Mouse (Mus musculus) limb, embryonic 14.5 days (tissue): ENCODE measurements around the gene Cd46. TPM values are rescaled to one million over a fixed set of nuclear protein-coding genes. Genes with fewer than 3 reads are reported as not detected.

ENCODE experiments used
- ATAC-seq: fragments of 200-750 bp; cut with Nextera tagmentation; 2 replicates; pipeline ENCODE4 v1.8.0; 2017; ENCODE audit warnings: low read depth, moderate number of reproducible peaks, moderate TSS enrichment; ENCODE audit not compliant: low FRiP score
- DNase-seq: peaks from one replicate; pipeline ENCODE4 v3.0.0-alpha.2; 2015; ENCODE audit warnings: low spot score
- H3K27ac ChIP-seq: fragments of 300-500 bp; sonication (generic); replicated peaks from 2 replicates; pipeline ENCODE4 v1.5.1; 2014; ENCODE audit warnings: low read depth, mild to moderate bottlenecking, low read length, moderate library complexity, mixed read lengths
- H3K27me3 ChIP-seq: fragments of 300-500 bp; sonication (generic); 2 replicates; pipeline ENCODE4 v1.6.1; 2014; ENCODE audit warnings: low read length, mixed read lengths; ENCODE audit not compliant: control insufficient read depth, insufficient read depth
- H3K36me3 ChIP-seq: fragments of 300-500 bp; sonication (generic); 2 replicates; pipeline ENCODE4 v1.6.1; 2014; ENCODE audit warnings: mild to moderate bottlenecking, low read length, moderate library complexity, mixed read lengths; ENCODE audit not compliant: control insufficient read depth, insufficient read depth
- H3K4me1 ChIP-seq: fragments of 300-500 bp; sonication (generic); 2 replicates; pipeline ENCODE4 v1.6.1; 2014; ENCODE audit warnings: antibody characterized with exemption, low read length, mixed read lengths; ENCODE audit not compliant: control insufficient read depth, insufficient read depth
- H3K4me2 ChIP-seq: fragments of 300-500 bp; sonication (generic); replicated peaks from 2 replicates; pipeline ENCODE4 v1.6.1; 2014; ENCODE audit warnings: low read depth, mild to moderate bottlenecking, low read length, moderate library complexity; ENCODE audit not compliant: severe bottlenecking
- H3K4me3 ChIP-seq: fragments of 300-500 bp; sonication (generic); replicated peaks from 2 replicates; pipeline ENCODE4 v1.5.1; 2014; ENCODE audit warnings: low read length
- H3K9ac ChIP-seq: fragments of 300-500 bp; sonication (generic); 2 replicates; pipeline ENCODE4 v1.6.1; 2014; ENCODE audit warnings: mild to moderate bottlenecking, low read depth, low read length, moderate library complexity; ENCODE audit not compliant: severe bottlenecking
- H3K9me3 ChIP-seq: fragments of 300-500 bp; sonication (generic); 2 replicates; pipeline ENCODE4 v1.6.1; 2016; ENCODE audit warnings: low read length; ENCODE audit not compliant: control insufficient read depth
- POLR2A ChIP-seq: fragments of 200-500 bp; IDR thresholded peaks from 2 replicates; pipeline ENCODE4 v1.8.0; 2012; ENCODE audit warnings: inconsistent platforms, mild to moderate bottlenecking, moderate library complexity, borderline replicate concordance; ENCODE audit not compliant: insufficient read depth, insufficient read length; ENCODE audit errors: extremely low read depth
- WGBS: fragments of 180-500 bp; shearing (Covaris S2); extraction: QIAGEN DNeasy Blood & Tissue Kit; methylation state at CpG from one replicate; pipeline ENCODE4 v1.1.7; 2014; 5-methylcytosine and 5-hydroxymethylcytosine counted together
- polyA plus RNA-seq, 2 experiments: library from polyadenylated mRNA; depleted of rRNA in 1 of 2; stranded (reverse) in 1 of 2; unstranded in 1 of 2; fragments of >200 nt; fragmentation: Nextera tagmentation in 1 of 2; extraction: Ambion mirVana in 1 of 2; gene quantifications; 2 replicates each; pipeline versions ENCODE4 v1.2.1 to v1.2.3; 2012 to 2014

Cd46 gene
- polyA plus RNA-seq, 2 experiments = 1.7 to 3.3 TPM

DNA sequence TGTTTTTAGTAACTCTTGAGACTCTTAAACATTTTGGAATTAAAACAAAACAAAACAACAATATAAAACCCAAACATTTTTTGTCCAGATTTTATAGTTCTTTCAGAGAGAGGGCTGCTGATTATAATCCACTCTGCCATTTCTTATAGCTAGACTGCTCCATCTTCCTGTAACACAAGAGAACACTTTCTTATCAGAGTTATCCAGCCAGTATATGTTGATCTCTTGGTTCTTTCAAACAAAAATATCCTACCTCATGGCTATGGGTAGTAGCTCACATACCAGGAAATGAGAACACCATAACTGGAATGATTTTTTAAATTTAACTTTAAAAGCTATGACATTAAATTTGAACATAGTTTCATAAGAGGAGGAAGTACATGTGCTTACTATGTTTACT is 9.9 kb downstream of the Cd46 start:
- no peak for TF ChIP-seq POLR2A
- Histone ChIP-seq H3K4me3 (no peak overlapping the region), H3K9ac (no peak overlapping the region), H3K4me2 (no peak overlapping the region), H3K9me3 (no peaks in the 10 kb centered on the region), H3K27ac (no peak overlapping the region), H3K27me3 (no peaks in the 10 kb centered on the region), H3K4me1 (no peaks in the 10 kb centered on the region), H3K36me3 (no peaks in the 10 kb centered on the region)
- ATAC-seq (no peak), DNase-seq (no peak)

DNA sequence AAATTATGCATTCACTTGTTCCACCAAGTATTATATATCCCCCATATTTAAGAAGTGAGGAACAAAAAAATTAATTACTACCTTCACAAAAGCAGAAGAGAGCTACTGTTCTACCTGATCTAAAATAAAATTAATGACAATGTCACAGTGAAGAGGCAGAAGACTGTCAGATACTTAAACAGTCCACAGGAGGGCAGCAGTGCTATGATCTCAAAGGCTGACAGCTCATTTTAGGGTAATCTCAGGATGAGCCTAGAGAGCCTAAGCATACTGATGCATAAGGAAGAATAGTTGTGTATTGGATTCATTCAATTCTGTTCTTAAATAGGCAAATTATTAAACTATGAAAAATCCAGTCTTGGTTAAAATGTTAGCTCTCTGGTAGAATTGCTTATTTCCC is 51.6 kb downstream of the Cd46 start:
- peak; percentile 42 for DNase-seq
- no peak for TF ChIP-seq POLR2A

GRCm38 (mm10) chr1:195038386-195038785 is 53.7 kb downstream of the Cd46 start:
- WGBS = 55% methylated on average over 1 of the region's 1 CpGs
- TF ChIP-seq POLR2A = no peak
- no peak overlapping the region for H3K9ac ChIP-seq

More for the DNA sequence above, 51.6 kb downstream of the Cd46 start:
- Histone ChIP-seq H3K9me3 (no peaks in the 10 kb centered on the region), H3K4me1 (no peaks in the 10 kb centered on the region), H3K36me3 (no peaks in the 10 kb centered on the region), H3K27me3 (no peaks in the 10 kb centered on the region), H3K27ac (no peak overlapping the region), H3K9ac (no peak overlapping the region), H3K4me2 (no peak overlapping the region), H3K4me3 (no peak overlapping the region)
- ATAC-seq = no peak

GRCm38 (mm10) chr1:195037985-195038384 is 54.1 kb downstream of the Cd46 start:
- H3K4me1 ChIP-seq = no peaks in the 10 kb centered on the region
- H3K9me3 ChIP-seq = no peaks in the 10 kb centered on the region
- no peaks in the 10 kb centered on the region for H3K27me3 ChIP-seq
- no peak overlapping the region for H3K4me2 ChIP-seq
- H3K4me3 ChIP-seq = no peak overlapping the region
- H3K27ac ChIP-seq = no peak overlapping the region
- H3K9ac ChIP-seq = no peak overlapping the region
- ATAC-seq = no peak
- TF ChIP-seq POLR2A = no peak
- no peaks in the 10 kb centered on the region for H3K36me3 ChIP-seq
- no peak for DNase-seq
- 68% methylated on average over 1 of the region's 1 CpGs for WGBS

More at GRCm38 (mm10) chr1:195038386-195038785, 53.7 kb downstream of the Cd46 start:
- no peak for DNase-seq
- Histone ChIP-seq H3K4me1 (no peaks in the 10 kb centered on the region), H3K36me3 (no peaks in the 10 kb centered on the region), H3K4me2 (no peak overlapping the region), H3K27me3 (no peaks in the 10 kb centered on the region), H3K9me3 (no peaks in the 10 kb centered on the region), H3K4me3 (no peak overlapping the region), H3K27ac (no peak overlapping the region)
- ATAC-seq = no peak

DNA sequence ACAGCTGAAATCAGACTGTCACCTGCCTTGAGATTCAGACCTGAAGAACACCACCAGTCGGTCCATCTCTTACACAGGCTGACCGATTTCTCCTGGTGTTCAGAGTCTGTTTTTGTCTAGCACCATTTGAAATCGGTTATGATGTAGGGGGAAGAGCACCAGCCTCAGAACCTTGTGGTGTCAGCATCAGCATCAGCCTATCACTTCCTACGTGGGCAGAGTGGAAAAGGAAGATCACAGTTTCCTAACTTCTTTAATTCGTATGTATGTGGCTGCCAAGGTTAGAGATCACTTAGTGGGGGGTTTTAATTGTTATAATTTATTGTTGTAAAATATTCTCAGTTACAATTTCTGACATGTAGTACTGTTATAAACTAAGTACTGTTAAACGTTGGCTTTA is 54.6 kb downstream of the Cd46 start:
- no peak for DNase-seq
- Histone ChIP-seq H3K27ac (no peak overlapping the region), H3K9ac (no peak overlapping the region), H3K4me2 (no peak overlapping the region), H3K4me3 (no peak overlapping the region), H3K4me1 (no peaks in the 10 kb centered on the region), H3K9me3 (no peaks in the 10 kb centered on the region), H3K36me3 (no peaks in the 10 kb centered on the region), H3K27me3 (no peaks in the 10 kb centered on the region)
- no peak for TF ChIP-seq POLR2A
- no peak for ATAC-seq
- 82% methylated on average over 6 of the region's 6 CpGs for WGBS

- H3K27ac ChIP-seq = no peak overlapping the region
- no peaks in the 10 kb centered on the region for H3K4me1 ChIP-seq
- ATAC-seq = no peak
- peak; percentile 14 for DNase-seq
- H3K27me3 ChIP-seq = no peaks in the 10 kb centered on the region
- no peaks in the 10 kb centered on the region for H3K36me3 ChIP-seq
- H3K4me2 ChIP-seq = no peak overlapping the region
- no peak for TF ChIP-seq POLR2A
- WGBS = 73% methylated on average over 1 of the region's 1 CpGs
- H3K4me3 ChIP-seq = no peak overlapping the region
- H3K9me3 ChIP-seq = no peaks in the 10 kb centered on the region
- H3K9ac ChIP-seq = no peak overlapping the region
Measured at GRCm38 (mm10) chr1:195033941-195034340, 58.1 kb downstream of the Cd46 start.
